Mouse (Mus musculus) left cerebral cortex, adult 2 months (tissue): ENCODE measurements at regions not wholly inside any gene's neighbourhood (a gene's known extent, or its start where the extent isn't known, plus 50 kb on each side); places are given as distances from the start of the nearest gene placed in this dataset.

Experiments used
- DNase-seq, 2 experiments: peaks; one replicate each; pipeline ENCODE4 v3.0.0; 2021 to 2022; ENCODE audit warnings: low spot score in 2 of 2, mixed read lengths in 1 of 2; ENCODE audit errors: extremely low spot score in 1 of 2
- H3K27ac ChIP-seq: fragments of 200-600 bp; 2 replicates; pipeline ENCODE4 v1.8.1; 2022
- H3K4me3 ChIP-seq: fragments of 200-600 bp; 2 replicates; pipeline ENCODE4 v1.8.1; 2022
- CTCF ChIP-seq: fragments of 200-600 bp; IDR thresholded peaks from 2 replicates; pipeline ENCODE4 v1.8.1; 2022; ENCODE audit warnings: antibody characterized with exemption, mild to moderate bottlenecking, moderate library complexity
- intact Hi-C: fragments of 180-260 bp; cut with DNase I; formaldehyde crosslinking; loops from one replicate; pipeline ENCODE4 v1.15.1; 2025

DNA sequence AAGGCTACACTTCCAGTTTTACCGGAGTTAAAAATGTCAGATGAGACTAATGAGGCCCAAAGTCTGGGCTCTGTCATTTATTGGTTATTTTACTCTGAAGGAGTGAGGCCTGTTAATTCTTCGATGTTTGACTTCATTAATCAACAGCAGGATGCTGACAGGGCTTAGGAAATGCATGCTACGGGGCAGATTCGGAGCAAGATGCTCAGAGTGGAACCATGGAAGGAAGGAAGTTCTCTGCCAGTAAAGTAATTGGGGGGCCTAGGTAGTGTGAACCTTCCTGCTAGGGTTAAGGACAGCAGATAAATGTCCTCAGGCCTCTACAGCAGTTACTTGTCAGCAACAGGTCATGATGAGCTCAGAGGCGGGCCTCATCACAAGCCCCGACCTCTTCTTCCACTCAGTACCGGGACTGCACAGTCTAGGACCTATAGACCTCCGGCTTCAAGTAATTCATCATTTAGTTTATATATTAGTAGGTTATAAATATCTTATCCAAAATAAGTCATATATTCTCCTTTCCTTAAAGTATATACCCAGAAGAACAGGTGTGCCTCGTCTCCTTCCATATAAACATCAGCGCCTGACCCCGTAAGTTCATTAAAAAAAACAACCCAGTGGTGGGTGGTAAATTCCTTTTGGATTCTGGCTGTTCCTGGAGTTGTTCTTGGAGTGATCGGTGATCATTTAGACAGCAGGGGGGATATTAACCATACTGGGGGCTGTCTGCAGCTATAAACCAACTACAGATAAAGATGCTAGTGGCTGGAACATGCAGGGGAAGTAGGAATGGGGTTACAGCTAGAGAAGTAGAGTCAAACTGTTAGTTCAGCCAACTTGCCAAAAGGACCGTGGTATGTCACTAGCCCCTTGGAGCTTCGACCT lies 124.9 kb upstream of the Egflam start:
- no peak overlapping the region for H3K27ac ChIP-seq
- TF ChIP-seq CTCF: no peak
- intact Hi-C loops: no loop called here
- no peak overlapping the region for H3K4me3 ChIP-seq
- no peak for DNase-seq

- intact Hi-C loops: no loop called here
- no peak for DNase-seq
These were observed 132.9 kb upstream of the Egflam start for GRCm38 (mm10) chr15:7530959-7531588.

DNA sequence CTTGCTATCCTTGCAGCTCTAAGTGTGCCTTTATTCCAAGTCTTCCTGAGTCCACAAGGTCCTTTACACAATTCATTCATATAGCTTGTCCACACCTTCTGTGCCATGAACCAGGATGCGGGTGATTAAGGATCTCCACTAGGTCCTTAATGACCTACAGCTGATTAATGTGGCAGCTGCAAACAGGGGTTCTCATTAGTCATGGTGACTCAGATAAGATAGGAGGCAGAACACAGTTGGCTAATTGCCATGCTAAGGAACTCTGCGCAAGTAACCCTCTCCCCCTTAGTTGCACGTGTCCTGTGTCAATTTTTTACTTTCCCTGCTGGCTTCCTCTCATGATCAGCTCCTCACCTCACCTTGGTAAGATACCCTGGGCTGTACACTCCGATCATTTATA lies 139.7 kb upstream of the Egflam start:
- DNase-seq: no peak
- no peak overlapping the region for H3K4me3 ChIP-seq
- H3K27ac ChIP-seq: no peak overlapping the region
- no peak for TF ChIP-seq CTCF
- intact Hi-C loops: no loop called here

More at GRCm38 (mm10) chr15:7530959-7531588, 132.9 kb upstream of the Egflam start:
- TF ChIP-seq CTCF: no peak
- Histone ChIP-seq H3K27ac (no peak overlapping the region), H3K4me3 (no peak overlapping the region)

GRCm38 (mm10) chr15:7553190-7553895 lies 155.1 kb upstream of the Egflam start:
- DNase-seq: no peak
- H3K4me3 ChIP-seq: no peak overlapping the region
- TF ChIP-seq CTCF: no peak
- H3K27ac ChIP-seq: no peak overlapping the region
- intact Hi-C loops: no loop called here

DNA sequence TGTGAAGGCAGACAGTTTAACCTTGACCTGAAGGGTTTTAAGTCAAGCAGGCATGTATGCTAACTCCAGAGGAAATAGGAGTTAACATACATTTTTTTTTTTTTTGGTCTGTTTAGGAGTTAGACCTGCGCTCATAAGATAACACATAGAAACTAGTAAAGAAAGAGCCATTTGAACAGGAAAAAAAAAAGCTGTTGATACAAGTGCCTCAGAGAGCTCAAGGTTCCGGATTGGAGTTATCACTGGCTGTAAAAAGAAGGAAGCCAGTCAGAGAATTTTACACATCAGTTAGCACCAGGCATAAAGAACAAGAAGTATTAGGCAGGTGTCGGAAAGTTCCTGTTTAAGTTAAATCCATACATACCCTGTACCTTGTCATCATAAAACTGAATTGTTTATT lies 156.2 kb upstream of the Egflam start:
- intact Hi-C loops: no loop called here
- DNase-seq: no peak
- no peak overlapping the region for H3K4me3 ChIP-seq
- no peak for TF ChIP-seq CTCF
- no peak overlapping the region for H3K27ac ChIP-seq

- DNase-seq: no peak
- no peak overlapping the region for H3K4me3 ChIP-seq
- intact Hi-C loops: no loop called here
These were observed 165.1 kb upstream of the Egflam start for GRCm38 (mm10) chr15:7563279-7563678.

DNA sequence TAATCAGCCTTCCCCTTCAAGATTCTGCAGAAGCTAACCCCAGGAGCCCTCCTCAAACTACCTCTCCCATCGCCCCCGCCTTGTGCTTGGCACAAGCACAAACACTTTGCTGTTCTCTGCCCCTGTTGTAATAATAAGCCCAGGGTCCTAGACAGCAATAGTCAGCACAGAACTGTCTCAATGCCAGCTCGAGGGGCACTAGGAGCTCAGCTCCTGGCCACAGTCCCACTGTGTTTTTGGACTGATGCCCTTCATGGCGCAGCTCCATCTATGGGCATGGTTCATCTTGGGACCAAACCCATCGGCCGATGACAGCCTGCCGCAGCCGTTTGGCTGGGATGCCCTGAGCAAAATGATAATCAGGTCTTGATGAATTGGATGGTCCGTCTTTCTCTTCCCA lies 165.5 kb upstream of the Egflam start:
- intact Hi-C loops: no loop called here
- no peak overlapping the region for H3K27ac ChIP-seq
- no peak for TF ChIP-seq CTCF
- H3K4me3 ChIP-seq: no peak overlapping the region
- peak; percentile 11 to 13 for DNase-seq

More at GRCm38 (mm10) chr15:7563279-7563678, 165.1 kb upstream of the Egflam start:
- no peak for TF ChIP-seq CTCF
- no peak overlapping the region for H3K27ac ChIP-seq

- intact Hi-C loops: no loop called here
- no peak for DNase-seq
- TF ChIP-seq CTCF: no peak
- H3K4me3 ChIP-seq: no peak overlapping the region
- no peak overlapping the region for H3K27ac ChIP-seq
These were observed 174.0 kb upstream of the Egflam start for GRCm38 (mm10) chr15:7572221-7572620.

GRCm38 (mm10) chr15:7574264-7574663 lies 176.1 kb upstream of the Egflam start:
- Histone ChIP-seq H3K27ac (no peak overlapping the region), H3K4me3 (no peak overlapping the region)
- DNase-seq: no peak
- TF ChIP-seq CTCF: no peak
- intact Hi-C loops: no loop called here

GRCm38 (mm10) chr15:7574811-7575210 lies 176.6 kb upstream of the Egflam start:
- H3K4me3 ChIP-seq: no peak overlapping the region
- no peak overlapping the region for H3K27ac ChIP-seq
- TF ChIP-seq CTCF: no peak
- intact Hi-C loops: no loop called here
- DNase-seq: no peak

- TF ChIP-seq CTCF: no peak
- Histone ChIP-seq H3K27ac (no peak overlapping the region), H3K4me3 (no peak overlapping the region)
- DNase-seq: no peak
- intact Hi-C loops: no loop called here
These were observed 180.2 kb upstream of the Egflam start for GRCm38 (mm10) chr15:7578439-7578838.

GRCm38 (mm10) chr15:7587210-7587609 lies 189.0 kb upstream of the Egflam start:
- no peak overlapping the region for H3K4me3 ChIP-seq
- H3K27ac ChIP-seq: no peak overlapping the region
- intact Hi-C loops: no loop called here
- DNase-seq: no peak
- TF ChIP-seq CTCF: no peak
